Mouse (Mus musculus) ovary, postnatal 10 days (tissue): Measurements from ENCODE around the gene Ryr2.
A peak's percentile ranks its signal among the peaks of the same experiment; 100 is the strongest.
"Not testable (repeated sequence)": the region's sequence is repeated elsewhere in the genome, so short reads cannot be mapped to it uniquely, and the experiment has no call there.

Experiments used
- DNase-seq: peaks from one replicate; pipeline ENCODE4 v3.0.0; 2022; ENCODE audit warnings: low spot score

Gene Ryr2

DNA sequence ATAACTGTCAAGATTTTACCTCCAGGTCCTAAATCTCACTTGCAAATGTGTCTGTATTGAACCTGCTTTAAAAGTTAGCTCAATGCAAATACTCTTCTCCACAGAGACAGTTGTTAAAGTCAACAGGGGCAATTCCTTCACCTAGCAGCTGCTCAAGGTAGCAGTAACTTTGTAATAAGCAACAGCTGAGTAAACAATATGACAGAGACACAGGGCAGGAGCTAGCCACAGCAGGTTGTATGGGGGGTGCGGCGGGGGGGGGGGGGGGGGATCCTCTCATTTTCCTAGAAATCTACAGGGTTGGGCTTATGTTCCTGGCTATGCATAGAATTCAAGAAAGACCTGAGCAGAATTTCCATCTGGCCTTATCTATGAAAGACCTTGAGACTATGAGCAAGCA is 339.8 kb downstream of the Ryr2 start:
- DNase-seq: no peak

DNA sequence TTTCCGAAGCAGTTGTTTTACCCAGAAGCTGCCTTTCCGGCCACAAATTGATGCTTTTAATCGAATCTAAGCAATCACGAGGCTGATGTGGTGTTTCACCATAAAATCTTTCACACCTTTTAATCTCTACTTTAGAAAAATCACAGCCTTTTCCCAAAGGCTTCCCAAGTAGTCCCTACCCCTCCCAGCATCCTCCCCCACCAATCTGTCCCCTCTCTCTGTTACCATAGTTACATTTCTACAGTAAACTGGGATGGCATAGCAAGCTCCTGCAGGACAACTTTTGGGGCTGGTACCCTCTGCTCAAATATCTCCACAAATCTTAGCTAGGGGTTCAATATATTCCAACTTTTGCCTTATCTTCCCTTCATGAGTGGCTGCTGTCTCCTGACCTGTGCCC is 342.8 kb downstream of the Ryr2 start:
- DNase-seq: no peak

DNA sequence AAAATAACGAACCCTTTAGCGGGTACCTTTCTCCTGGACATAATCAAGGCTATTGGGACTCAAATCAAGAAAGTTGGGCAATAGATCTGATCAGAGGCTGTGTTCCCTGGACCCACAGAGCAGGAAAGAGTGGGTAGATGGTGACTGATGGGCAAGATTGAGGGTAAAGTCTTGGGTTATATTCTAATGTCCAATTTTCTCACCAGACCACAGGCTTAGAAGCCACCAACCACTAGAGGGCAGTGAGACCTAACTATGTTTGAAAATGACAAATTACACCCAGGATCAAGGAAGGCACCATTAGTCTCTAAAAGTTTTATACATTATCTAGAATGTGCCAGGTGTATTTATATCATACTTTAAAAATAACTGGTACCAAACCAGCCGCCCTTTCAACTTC is 343.6 kb downstream of the Ryr2 start:
- DNase-seq: no peak

DNA sequence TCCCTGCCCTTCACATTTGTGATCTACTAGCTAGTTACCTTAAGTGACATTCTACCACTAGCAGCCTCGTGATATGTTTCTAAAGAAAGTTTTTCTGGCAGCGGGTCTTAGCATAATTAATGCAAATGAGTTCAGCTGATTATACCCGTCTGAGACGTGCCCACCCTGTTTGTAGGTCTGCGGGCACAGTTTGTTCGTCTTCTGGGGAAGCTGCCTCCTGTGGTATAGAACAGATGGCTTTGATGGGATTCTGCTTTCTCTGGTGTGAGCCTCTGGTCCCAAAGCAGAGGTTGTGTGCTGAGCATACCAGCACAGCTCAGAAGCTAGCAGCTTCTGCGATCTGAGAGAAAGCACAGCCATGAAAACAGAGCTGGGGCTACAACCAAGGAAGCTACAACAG is 348.9 kb downstream of the Ryr2 start:
- no peak for DNase-seq

DNA sequence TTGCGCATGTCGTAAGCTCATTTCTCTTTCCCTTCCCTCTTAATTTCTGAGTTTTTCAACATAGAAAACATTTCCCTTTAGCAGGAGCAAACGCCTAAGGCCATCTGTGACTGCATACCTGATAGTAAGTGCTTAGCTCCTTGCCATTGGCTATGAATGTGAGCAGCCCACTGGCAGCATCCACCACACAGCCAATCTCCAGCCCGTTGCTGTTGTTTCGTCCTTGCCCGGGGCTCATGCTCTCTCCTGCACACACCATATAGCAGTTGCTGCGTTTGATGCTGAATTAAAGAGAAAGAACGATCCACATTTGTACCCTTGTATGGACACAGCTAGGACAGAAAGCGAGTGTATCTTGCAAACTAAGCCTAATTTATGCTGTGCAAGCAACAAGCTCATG is 361.3 kb downstream of the Ryr2 start:
- DNase-seq: no peak

DNA sequence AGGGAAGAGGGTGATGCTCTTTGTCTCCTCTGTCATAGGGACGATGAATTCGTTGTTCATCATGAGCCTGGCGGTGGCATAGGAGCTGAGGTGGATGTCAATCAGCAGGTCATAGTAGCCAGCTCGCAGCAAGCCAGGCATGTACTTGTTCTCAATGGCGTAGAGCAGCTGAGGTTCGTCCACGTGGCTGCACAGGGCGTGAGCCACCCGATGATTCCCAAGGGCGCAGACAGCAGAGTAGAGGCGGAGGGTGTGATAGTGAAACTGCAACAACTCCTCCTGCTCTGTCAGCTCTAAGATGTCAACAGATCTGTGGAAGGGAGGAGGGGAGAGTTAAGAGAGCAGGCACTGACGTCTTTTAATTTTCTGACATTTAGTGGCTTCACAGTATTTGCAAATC is 368.5 kb downstream of the Ryr2 start:
- DNase-seq: no peak

DNA sequence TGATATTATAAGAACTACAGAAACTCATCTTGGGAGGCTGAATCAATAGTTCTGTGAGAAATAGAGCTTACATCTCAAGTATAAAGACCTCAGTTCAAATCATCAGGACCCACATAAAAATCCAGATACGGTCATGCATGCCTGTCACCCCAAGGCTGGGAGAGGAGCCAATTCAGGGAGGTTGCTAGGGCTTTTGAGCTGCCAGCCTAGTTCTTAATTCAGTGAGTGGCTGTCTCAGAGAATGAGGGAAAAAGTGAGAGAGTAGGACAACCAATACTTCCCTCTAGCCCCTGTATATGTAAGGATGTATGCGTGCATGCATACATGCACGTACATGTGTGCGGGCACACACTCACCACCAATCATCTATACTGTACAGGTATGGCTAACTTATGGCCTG is 390.5 kb downstream of the Ryr2 start:
- DNase-seq: no peak

DNA sequence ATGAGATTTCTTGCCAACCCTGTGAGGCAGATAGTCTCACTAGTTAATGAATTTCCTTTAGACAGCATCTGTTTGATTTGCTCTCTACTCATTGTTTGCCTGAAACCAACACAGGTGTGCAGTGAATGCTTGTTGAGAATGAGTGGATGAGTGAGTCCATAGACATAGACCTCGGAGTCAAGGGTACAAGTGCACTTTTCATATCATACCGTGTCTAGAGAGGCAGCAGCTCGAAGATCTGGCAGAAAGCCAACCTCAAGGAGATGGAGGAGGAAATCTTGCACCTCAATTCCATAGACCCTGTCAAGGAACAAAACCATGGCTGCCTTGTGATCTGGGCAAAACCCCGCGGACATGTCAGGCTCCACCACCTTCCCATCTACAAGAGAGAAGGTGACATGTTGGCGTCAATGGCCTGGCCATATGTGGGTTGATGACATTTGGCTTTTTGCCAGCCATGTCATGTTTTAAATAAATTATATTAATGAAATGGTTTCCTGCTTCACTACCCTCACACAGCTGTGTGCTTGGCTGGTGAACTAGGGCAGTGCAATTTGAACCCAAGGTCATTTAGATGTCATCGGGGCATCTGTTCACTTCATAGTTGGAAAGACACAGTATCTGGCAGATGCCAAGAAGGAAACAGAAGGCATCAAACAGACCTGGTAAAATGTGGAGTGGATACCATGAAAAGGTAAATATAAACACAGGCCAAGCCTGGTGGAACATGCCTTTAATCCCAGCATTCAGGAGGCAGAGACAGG is 396.9 kb downstream of the Ryr2 start:
- no peak for DNase-seq

DNA sequence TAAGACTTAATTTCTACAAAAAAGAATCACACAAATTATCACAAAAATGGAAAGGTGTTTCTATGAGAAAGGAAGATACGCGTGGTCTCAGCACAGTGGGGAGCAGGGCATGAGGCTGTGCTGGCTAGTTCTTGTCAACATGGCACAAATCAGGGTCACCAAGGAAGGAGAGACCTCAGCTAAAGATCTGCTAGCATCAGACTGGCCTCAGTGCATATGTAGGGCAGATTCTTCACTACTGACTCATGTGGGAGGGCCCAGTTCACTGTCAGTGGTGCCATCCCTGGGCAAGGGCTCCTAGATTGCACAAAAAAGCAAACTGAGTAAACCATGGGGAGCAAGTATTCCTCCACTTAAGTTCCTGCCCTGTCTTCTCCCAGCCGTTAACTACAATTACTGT is 405.0 kb downstream of the Ryr2 start:
- DNase-seq: no peak

DNA sequence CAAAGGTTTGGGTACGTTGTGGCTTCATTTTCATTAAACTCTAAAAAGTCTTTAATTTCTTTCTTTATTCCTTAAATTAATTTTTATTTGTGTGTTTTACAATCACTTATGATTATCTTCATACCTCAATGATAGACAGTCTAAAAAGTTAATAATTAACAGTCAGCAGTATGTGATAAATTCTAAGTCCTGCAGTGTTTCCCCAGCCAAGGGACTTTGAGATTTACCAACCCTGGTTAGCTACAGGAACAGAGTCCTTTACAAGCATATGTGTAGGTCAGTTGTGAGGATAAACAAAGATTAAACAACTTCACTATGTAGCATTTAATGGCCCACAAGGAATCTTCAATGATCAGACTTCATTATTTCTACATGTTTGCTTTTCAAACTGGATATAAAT is 410.2 kb downstream of the Ryr2 start:
- no peak for DNase-seq

DNA sequence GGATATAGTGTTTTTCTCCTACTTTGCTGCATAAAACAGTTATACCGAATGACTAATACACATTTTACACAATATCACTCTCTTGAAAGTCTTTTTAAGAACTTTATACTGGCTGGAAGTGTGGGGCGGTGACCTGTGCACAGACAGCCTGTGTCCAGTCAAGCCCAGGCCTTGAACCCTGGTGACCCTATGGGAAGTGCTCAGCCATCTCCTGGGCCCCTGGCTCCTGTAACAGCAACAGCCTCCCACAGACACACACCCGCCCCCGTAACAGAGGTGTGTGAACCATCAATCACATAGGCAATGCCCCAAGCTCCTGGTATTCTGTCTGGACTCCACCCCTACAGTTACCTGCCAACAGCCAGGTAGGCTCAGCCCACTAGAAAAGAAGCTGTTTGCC is 424.9 kb downstream of the Ryr2 start:
- DNase-seq: no peak

DNA sequence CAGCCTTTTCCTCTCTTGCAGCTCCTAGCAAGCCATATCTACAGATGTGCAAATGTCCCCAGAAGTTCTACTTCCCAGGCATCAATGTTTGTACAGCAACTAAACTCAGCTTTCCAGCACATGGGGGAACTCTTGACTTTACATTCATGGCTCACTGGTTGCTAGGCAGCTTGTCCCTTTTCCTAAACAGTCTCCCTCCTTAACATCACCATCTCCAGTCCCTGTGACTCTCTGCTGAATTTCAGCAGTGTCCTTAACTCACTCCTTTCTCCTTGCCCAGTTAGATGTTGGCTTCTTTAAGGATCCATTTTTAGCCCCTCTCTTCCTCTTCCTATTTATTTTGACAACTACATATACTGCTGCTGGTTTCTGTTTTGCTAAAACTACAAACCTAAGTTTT is 443.9 kb downstream of the Ryr2 start:
- DNase-seq: no peak

DNA sequence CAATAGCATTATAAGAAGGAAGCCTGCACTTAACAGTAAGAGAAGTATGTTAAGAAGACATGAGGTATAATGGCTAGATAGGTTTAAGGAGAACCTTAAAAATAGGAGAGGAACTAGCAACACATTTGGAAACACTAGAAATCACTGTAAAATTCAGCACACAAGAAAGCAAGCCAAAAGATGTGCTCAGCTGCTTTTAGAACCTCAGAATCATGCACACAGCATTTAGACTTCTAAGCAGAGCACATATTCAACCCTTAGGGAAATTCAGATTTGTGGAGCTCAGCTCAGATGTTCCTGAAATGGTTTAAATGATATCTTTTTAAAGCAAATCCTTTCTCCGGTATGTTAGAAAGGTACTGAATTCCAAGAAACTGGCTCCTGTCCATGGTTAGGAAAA is 461.9 kb downstream of the Ryr2 start:
- DNase-seq: no peak

DNA sequence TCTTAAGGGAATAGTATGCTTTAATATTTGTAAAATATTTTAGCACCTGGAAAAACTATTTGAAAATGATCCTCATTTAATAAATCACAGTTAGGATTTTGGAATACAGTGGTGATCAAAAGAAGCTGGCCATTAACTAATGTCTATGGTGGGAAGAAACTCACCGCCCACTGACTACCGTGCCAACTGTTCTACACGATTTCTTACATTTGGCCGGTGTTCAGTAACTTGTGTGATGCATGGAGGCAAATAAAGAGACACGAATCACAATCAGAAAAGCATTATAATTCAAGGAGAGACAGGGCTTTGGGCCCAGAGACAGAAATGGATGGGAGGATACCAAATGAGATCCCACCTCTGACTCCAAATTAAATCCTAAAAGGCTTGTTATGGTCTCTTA is 470.4 kb downstream of the Ryr2 start:
- no peak for DNase-seq

DNA sequence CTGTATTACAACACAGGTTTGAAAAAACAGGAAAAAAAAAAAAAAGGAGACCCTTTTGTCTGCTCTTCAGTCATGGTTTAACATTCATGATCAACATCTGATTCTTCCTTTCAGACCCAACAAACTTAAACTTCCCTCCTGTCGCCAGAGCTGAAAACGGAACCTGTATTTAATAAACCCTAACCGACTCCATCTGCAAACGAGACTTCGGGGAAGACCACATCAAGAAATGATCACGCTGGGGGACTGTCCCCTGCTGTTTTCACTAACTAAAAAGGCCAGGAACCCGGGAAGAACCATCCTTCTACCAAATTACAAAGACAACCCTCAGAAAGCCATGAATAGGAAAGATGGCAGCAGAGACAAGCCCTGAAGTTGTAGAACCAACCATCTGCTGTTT is 482.2 kb downstream of the Ryr2 start:
- no peak for DNase-seq

DNA sequence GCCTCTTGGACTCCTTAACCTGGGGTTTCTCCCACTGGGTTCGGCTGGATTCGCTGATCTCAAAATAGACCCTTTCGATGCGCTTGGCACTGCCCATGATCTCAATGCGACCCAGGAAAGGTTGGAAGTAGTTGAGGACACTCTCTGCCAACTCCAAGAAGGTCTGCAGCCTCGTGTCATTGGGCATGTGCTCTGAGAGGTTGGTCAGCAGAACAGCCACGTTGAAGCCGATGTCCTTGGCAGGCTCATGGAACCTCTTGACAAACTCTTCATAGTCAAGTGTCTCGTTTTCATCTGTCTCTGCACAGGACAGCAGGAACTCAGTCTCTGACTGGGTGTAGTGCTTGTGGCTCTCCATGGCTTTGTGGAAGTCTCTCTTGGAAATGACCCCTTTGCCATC is 511.3 kb downstream of the Ryr2 start:
- no peak for DNase-seq

DNA sequence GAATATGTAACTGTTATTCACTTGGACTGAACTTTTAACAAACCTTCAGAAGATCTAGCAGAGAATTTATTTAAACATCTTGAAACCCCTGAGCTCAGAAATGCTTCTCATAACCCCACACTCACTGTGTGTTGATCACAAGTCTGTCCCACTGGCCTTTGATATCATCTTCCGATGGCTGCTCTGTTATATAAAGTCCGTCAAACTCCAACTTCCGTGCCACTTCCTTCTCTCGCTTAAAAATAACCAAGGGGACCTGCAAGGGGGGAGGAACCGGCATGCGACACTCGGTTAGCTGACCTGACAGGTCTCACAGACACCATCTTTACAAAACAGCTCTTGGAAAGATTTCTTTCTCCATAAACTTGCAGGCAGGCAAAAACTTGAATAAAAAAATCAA is 521.5 kb downstream of the Ryr2 start:
- DNase-seq: no peak

DNA sequence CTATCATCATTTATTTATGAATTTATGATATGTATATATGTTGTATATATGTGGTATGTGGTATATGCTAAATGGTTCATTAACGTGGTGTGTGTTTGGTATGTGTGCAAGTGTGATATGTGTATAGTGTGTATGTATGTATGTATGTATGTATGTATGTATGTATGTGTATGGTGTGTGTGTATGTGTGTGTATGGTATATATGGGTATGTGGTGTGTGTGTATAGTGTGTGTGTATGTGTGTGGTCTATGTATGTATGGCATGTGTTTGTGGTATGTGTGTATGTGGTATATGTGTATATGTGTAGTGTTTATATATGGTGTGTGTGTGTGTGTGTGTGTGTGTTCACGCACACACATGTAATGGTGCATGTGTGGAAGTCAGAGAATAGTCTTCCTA is 534.2 kb downstream of the Ryr2 start:
- no peak for DNase-seq

DNA sequence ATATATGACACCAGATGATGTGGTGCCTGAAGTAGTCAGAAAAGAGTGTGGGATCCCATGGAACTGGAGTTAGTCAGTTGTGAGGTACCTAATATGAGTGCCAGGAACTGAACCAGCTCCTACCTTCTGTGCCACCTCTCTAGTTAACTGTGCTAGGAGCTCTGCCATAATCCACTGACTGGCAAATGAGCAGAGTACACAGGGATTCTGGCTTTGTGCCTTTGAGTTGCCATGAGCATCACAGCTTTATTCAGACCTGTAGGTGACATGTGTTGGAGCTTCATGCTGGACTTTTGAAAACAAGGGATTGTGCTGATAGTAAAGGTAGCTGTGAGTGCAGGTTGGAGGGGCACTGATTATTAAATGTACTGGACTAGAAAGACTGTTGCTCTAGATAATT is 539.4 kb downstream of the Ryr2 start:
- DNase-seq: no peak

DNA sequence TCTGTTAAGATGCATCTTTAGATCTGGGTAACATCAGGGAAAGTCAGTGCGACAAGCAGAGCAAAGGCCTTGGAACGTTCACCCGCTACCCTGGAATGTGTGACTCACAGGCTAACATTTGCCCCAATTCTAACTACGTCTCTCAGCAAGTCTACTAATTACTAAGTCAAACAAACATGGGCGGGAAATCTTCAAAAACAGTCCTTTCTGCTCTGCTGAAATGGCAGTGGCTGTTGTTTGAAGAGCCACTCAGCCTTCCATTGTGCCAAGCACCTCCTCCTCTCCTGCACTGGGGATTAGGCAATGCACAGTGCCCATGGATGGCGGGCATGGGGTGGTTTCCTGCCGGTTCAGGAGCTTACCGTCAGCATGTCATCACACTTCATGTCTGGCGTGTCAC is 540.3 kb downstream of the Ryr2 start:
- no peak for DNase-seq

DNA sequence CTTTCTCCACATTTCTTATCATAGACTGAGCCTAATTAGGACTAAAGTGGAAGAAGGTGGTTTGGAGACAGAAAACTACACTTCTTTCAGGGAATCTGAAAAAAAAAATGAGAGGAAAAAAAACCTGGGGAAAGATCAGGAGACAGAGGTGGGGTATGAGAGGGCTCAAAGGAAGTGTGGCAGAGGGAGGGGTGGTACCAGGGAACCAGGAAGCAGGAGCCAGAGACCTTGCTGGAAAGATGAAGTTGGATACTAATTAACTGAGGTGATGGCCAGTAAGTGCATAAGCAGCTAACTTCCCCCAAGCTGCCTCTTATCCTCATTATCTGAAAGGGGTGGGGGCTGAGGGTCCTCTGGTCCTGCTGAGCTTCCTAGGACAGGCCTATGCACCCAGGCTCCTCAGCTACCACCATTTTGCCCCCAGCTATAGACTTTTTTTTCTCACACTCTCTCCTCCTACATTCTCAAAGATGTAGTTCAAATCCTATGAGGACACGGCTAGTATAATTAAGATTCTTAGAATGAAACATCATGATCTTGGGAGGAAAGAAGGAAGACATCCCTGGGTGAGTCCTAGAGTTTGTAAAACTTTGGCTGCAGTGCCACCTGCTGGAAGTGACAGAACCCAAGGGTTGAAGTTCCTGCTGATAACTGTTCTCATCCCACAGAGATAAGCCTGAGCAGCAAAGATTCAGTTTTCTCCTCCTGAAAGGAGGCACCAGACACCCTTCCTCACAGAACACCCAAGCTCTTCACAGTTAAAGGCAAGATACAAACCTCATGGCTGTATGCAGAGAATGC is 543.3 kb downstream of the Ryr2 start:
- peak; percentile 9 for DNase-seq

DNA sequence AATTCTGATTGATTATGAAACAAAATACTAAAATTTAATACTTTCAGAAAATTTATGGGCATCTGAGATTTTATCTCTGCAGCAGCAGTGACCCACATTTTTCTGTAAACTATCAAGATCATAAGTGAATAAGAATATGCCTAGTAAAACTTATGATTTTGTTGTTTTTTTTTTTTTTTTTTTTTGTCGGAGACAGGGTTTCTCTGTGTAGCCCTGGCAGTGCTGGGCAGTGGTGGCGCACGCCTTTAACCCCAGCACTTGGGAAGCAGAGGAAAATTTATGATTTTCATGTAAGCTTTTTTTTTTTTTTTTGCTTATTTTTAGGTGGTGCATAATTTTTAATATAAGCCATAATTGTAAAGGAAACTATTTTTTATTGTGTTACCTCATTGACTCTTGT is 557.1 kb downstream of the Ryr2 start:
- DNase-seq: no peak

DNA sequence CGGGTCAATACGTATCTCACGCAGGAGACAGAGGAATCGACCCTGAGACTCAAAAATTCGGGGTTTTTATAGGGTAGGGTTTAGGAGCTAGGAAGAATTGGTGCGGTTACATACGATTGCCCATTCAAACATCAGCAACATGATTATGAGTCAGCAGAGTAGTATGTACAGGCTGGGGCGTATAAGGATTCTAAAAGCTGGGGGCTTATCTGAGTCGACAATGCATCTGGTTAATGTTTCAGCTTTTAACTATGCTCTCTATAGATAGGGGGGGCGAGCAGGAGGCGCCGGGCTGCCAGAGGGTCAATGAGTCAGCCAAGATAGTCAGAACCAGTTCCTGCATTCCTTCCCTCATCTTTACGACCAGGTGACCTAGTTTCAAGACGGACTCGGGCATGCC is 557.6 kb downstream of the Ryr2 start:
- not testable (repeated sequence) for DNase-seq

DNA sequence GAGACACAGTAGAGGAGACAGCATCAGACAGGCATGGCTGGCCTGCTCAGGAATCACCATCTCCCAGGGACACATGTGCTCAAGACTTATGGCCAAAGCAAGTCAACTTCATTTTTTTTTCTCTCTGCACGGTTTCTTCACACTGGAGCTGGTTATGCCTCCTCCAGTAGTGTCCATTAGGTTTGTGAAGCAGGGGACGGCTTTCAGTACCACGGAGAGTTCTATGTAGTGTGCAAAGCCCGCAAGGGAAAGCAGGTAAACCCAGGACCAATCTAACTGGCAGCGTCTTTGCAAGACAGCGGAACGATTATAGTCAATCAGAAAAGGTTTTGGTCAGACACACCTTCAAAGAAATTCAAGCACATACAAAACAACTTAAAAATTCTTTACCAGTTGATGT is 560.9 kb downstream of the Ryr2 start:
- no peak for DNase-seq
